Mouse (Mus musculus): ENCODE data around the gene Bicc1.

DNA sequence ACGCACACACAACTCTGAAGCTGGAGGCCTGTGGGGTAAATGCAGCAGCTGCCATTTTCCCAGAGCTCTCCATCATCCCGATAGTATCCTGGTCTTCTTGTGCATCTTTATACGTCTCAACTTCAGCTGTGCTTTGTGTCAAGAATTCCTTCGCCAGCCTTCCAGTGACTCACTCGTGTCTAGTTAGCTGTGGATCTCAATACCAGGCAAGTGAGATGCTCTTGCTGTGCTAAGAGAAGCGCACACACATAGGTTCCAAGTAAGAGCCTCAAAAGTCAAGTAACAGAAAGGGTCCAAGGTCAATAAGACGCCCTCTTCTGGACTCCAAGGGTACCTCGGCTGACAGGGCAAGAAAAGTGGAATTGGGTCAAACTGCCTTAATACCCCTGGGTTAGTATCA lies 37.0 kb downstream of the Bicc1 start:
- no peak for TF ChIP-seq POLR2A (IDR thresholded peaks at IDR 0.05; ENCODE audit: extremely low read depth, insufficient read depth, low read length)
- TF ChIP-seq CTCF (IDR thresholded peaks at IDR 0.05; ENCODE audit: low read depth, low read length), result no peak
